Mouse (Mus musculus): ENCODE measurements at regions not wholly inside any gene's neighbourhood (a gene's known extent, or its start where the extent isn't known, plus 50 kb on each side); places are given as distances from the start of the nearest gene placed in this dataset.

DNA sequence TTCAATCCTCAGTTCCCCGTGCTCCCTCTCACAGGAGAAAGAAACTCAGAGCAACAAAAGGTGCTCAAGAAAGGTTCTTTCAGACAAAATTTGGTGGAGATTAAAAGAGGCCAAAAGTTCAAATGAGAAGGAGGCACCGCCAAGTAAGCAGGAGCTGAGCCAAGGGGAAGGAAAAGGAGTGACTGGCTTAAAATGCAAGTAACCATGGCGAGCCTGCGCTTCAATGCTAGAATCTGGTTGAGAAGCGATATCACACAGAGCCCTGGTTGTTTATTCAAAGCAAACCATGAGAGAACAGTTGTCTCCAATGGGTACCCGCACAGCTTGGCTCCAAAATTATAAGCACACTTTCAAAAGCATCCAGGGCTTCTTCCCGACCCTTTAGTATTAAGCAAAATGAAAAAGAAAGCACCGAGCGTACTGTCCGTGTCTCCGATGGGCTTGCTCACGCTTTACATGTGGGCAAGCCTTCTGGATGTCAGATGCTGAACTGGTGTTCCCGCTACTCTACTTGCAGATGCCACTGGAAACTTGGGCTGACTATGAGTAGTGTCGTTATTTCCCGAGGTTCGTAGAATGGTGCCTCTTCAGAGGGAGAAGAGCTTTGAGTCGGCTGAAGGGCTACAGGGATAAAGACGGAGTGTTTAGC, 552.9 kb upstream of the Id4 start:
- TF ChIP-seq CTCF (IDR thresholded peaks at IDR 0.05; ENCODE audit: extremely low read depth, insufficient read length, insufficient replicate concordance, low read depth, low read length) (no peak), POLR2A (IDR thresholded peaks at IDR 0.05; ENCODE audit: low read depth, low read length) (no peak)

Data from small intestine, adult 2 months (tissue).